Mouse (Mus musculus): ENCODE results near the gene Sirt4. TPM values are rescaled to one million over a fixed set of nuclear protein-coding genes. Genes with fewer than 3 reads are reported as not detected.
"Not testable (repeated sequence)": the region's sequence is repeated elsewhere in the genome, so short reads cannot be mapped to it uniquely, and the experiment has no call there.

Sirt4 gene
- total RNA-seq (2017): 3.6 and 14.3 TPM in 2 replicates

GRCm38 (mm10) chr5:115483947-115484920, at the start of gene Sirt4:
Sirt4 (minus strand) TSS chr5:115484725.
- ATAC-seq (replicated peaks; ENCODE audit: low read depth, poor library complexity, severe bottlenecking): peak; percentile 95

- ATAC-seq (replicated peaks; ENCODE audit: low read depth, poor library complexity, severe bottlenecking): peak; percentile 41
Observed at GRCm38 (mm10) chr5:115531671-115532270, 47.2 kb upstream of the Sirt4 start.

- ATAC-seq (replicated peaks; ENCODE audit: low read depth, poor library complexity, severe bottlenecking): peak; percentile 41
Observed at GRCm38 (mm10) chr5:115530447-115530809, 45.9 kb upstream of the Sirt4 start.

GRCm38 (mm10) chr5:115529742-115530446, 45.4 kb upstream of the Sirt4 start:
- ATAC-seq (replicated peaks; ENCODE audit: low read depth, poor library complexity, severe bottlenecking): peak; percentile 53

- ATAC-seq (replicated peaks; ENCODE audit: low read depth, poor library complexity, severe bottlenecking): no peak
Observed at GRCm38 (mm10) chr5:115529364-115529741, 44.8 kb upstream of the Sirt4 start.

- no peak for ATAC-seq (replicated peaks; ENCODE audit: low read depth, poor library complexity, severe bottlenecking)
Observed at GRCm38 (mm10) chr5:115528128-115528527, 43.6 kb upstream of the Sirt4 start.

- no peak for ATAC-seq (replicated peaks; ENCODE audit: low read depth, poor library complexity, severe bottlenecking)
Observed at GRCm38 (mm10) chr5:115526456-115527202, 42.1 kb upstream of the Sirt4 start.

GRCm38 (mm10) chr5:115525943-115526342, 41.4 kb upstream of the Sirt4 start:
- no peak for ATAC-seq (replicated peaks; ENCODE audit: low read depth, poor library complexity, severe bottlenecking)

GRCm38 (mm10) chr5:115525416-115525815, 40.9 kb upstream of the Sirt4 start:
- ATAC-seq (replicated peaks; ENCODE audit: low read depth, poor library complexity, severe bottlenecking): no peak

GRCm38 (mm10) chr5:115524471-115524870, 39.9 kb upstream of the Sirt4 start:
- ATAC-seq (replicated peaks; ENCODE audit: low read depth, poor library complexity, severe bottlenecking): 0 out of 2 replicates have a peak, but pooled peaks have one; percentile 1

- ATAC-seq (replicated peaks; ENCODE audit: low read depth, poor library complexity, severe bottlenecking): peak; percentile 15; the same call in 1 of the 2 replicates
Observed at GRCm38 (mm10) chr5:115523971-115524370, 39.4 kb upstream of the Sirt4 start.

- no peak for ATAC-seq (replicated peaks; ENCODE audit: low read depth, poor library complexity, severe bottlenecking)
Observed at GRCm38 (mm10) chr5:115522981-115523499, 38.5 kb upstream of the Sirt4 start.

- ATAC-seq (replicated peaks; ENCODE audit: low read depth, poor library complexity, severe bottlenecking): no peak
Observed at GRCm38 (mm10) chr5:115522531-115522930, 38.0 kb upstream of the Sirt4 start.

- peak; percentile 76 for ATAC-seq (replicated peaks; ENCODE audit: low read depth, poor library complexity, severe bottlenecking)
Observed at GRCm38 (mm10) chr5:115521553-115522461, 37.3 kb upstream of the Sirt4 start.

- ATAC-seq (replicated peaks; ENCODE audit: low read depth, poor library complexity, severe bottlenecking): no peak
Observed at GRCm38 (mm10) chr5:115520325-115520869, 35.9 kb upstream of the Sirt4 start.

GRCm38 (mm10) chr5:115518214-115518613, 33.7 kb upstream of the Sirt4 start:
- not testable (repeated sequence) for ATAC-seq (replicated peaks; ENCODE audit: low read depth, poor library complexity, severe bottlenecking)

- ATAC-seq (replicated peaks; ENCODE audit: low read depth, poor library complexity, severe bottlenecking): no peak
Observed at GRCm38 (mm10) chr5:115517501-115517900, 33.0 kb upstream of the Sirt4 start.

GRCm38 (mm10) chr5:115516908-115517307, 32.4 kb upstream of the Sirt4 start:
- no peak for ATAC-seq (replicated peaks; ENCODE audit: low read depth, poor library complexity, severe bottlenecking)

Data from common myeloid progenitor, adult 5-6 weeks (primary cell).